Mouse (Mus musculus): ENCODE data around the gene Gorasp2. TPM values are rescaled to one million over a fixed set of nuclear protein-coding genes. Genes with fewer than 3 reads are reported as not detected.

Gorasp2 gene
- polyA plus RNA-seq, 1 experiment, result 54.2 TPM

DNA sequence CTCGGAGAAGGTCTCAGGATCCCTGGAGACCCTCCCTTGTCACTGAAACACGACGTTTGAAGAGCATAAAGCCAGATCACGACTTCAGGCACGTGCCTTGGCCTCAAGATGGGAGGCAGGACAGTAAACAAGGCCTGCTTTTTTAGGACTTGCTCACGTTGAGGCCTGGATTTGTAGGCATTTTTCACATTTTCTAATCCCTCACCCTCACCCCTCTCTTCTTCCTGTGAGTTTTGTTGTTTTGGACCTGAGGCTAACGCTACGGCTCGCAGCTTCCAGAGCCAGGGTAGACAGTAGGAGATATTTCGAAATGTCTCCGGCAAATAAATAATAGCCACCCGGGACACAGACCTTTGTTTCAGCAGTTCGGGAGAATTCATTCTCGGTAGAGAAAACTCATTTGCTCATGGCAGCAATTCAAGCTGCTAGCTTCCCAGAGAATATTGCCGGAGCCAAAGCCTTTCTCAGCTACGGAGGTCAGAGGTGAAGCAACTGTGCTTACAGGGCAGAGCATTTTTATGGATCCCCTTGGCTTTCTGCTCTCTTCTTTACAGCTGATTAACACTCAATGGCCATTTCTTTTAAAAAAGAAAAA is 18.3 kb upstream of the Gorasp2 start:
- Histone ChIP-seq H3K4me1 (ENCODE audit: control insufficient read depth, insufficient read depth, insufficient read length, low read length) (peaks cover 2% of the 10 kb centered on the region; the same call in 1 of the 2 replicates), H3K27ac (replicated peaks; ENCODE audit: low read depth, low read length) (peak overlapping the region; percentile 31), H3K4me3 (ENCODE audit: insufficient read depth, low read depth, low read length) (no peak overlapping the region)

DNA sequence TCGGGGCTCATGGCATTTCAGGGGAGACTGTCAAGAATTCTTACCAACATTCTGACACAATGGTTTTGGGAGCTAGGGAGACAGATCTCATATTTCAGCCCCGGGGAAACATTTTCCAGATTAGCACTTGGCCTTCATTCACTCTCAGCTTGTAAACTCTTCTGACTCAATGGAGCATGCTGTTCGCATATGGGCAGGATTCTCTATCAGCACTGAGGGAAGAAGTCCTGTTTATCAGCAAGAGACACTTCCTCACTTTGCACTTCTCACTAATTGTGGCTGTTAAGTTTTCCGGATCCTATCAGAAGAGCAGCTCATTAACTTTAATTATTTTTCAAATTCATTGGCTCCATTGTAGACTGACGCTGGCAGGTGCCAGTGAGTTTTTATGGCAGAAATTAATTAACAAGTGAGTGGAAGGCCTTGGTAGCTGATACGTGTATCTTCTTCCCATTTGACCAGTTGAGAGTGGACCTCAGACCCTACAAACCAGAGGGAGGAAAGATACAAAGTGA is 16.1 kb upstream of the Gorasp2 start:
- H3K27ac ChIP-seq (replicated peaks; ENCODE audit: low read depth, low read length), result no peak overlapping the region
- H3K4me1 ChIP-seq (ENCODE audit: control insufficient read depth, insufficient read depth, insufficient read length, low read length), result peaks cover 2% of the 10 kb centered on the region; the same call in 1 of the 2 replicates
- H3K4me3 ChIP-seq (ENCODE audit: insufficient read depth, low read depth, low read length), result no peak overlapping the region

DNA sequence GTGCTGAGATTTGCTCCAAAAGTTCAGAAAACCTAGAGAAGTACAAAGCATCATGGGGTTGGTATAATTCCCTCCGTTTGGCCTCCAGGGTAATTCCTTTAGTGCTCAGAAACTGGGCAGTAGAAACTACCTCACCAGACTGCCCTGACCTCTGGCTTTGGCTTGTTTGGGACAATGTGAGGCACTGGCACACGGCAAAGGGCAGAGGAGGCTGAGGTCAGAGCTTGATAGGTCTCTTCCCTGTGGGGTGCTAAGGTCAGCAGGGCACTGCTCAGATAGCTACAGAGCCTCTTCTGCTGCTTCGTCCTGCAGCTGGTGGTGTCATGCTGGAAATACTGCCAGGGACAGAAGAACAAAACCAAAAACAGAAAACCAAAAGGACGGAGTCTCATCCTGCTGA is 13.7 kb upstream of the Gorasp2 start:
- Histone ChIP-seq H3K4me1 (ENCODE audit: control insufficient read depth, insufficient read depth, insufficient read length, low read length) (peaks cover 2% of the 10 kb centered on the region; the same call in 1 of the 2 replicates), H3K27ac (replicated peaks; ENCODE audit: low read depth, low read length) (no peak overlapping the region), H3K4me3 (ENCODE audit: insufficient read depth, low read depth, low read length) (no peak overlapping the region)

DNA sequence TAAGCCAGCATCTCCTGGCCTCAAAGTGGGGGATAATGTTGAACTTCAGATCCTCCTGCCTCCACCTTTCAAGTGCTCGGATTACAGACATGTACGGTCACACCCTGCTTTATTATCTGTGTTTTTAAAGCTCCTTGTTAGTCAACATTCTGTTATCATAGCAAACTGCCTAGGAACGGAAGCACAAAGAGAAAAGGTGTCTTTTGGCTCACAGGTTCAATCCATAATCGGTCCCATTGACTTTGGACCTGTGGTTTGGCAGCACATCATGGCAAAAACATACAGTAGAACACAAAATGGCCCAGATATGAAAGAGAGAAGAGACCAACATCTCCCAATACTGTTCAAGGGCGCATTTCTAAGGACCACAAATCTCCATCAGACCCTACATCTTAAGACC is 13.1 kb upstream of the Gorasp2 start:
- 0 out of 2 replicates have a peak, but pooled peaks cover 2% of the 10 kb centered on the region for H3K4me1 ChIP-seq (ENCODE audit: control insufficient read depth, insufficient read depth, insufficient read length, low read length)
- no peak overlapping the region for H3K4me3 ChIP-seq (ENCODE audit: insufficient read depth, low read depth, low read length)
- no peak overlapping the region for H3K27ac ChIP-seq (replicated peaks; ENCODE audit: low read depth, low read length)

DNA sequence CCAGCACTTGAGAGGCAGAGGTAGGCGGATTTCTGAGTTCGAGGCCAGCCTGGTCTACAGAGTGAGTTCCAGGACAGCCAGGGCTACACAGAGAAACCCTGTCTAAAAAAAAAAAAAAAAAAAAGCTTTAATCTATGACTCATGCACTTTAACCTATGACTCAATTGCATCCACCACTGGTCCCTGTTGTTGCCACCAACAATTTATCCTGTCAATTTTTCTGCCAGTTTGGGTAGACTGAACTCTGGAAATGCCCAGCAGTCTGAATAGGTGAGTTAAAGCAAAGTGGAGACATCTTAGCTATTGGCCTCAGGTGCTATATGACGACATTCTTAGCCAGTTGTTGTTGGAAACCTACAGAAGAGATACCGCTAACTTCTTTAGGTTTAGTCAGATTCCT is 11.9 kb upstream of the Gorasp2 start:
- Histone ChIP-seq H3K4me1 (ENCODE audit: control insufficient read depth, insufficient read depth, insufficient read length, low read length) (no peaks in the 10 kb centered on the region), H3K4me3 (ENCODE audit: insufficient read depth, low read depth, low read length) (no peak overlapping the region), H3K27ac (replicated peaks; ENCODE audit: low read depth, low read length) (no peak overlapping the region)

DNA sequence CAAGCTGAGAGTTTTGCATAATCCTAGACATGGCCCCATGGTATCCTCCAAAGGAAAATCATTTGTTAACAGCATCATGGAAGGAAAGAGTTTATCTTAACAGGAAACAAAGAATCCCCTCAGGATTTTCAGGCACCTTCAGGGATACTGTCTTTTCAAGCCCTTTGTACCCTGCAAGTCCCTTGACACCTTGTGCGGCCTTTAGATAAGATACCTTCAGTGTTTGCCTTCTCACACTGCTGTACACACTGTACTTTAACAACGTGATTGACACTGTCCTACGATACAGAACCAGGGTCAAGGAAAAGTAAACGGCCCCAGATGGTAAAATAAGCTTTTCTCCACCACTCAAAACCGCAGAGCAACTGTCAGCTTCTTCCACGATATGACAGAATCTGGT is 9.6 kb upstream of the Gorasp2 start:
- Histone ChIP-seq H3K27ac (replicated peaks; ENCODE audit: low read depth, low read length) (no peak overlapping the region), H3K4me1 (ENCODE audit: control insufficient read depth, insufficient read depth, insufficient read length, low read length) (no peaks in the 10 kb centered on the region), H3K4me3 (ENCODE audit: insufficient read depth, low read depth, low read length) (no peak overlapping the region)

DNA sequence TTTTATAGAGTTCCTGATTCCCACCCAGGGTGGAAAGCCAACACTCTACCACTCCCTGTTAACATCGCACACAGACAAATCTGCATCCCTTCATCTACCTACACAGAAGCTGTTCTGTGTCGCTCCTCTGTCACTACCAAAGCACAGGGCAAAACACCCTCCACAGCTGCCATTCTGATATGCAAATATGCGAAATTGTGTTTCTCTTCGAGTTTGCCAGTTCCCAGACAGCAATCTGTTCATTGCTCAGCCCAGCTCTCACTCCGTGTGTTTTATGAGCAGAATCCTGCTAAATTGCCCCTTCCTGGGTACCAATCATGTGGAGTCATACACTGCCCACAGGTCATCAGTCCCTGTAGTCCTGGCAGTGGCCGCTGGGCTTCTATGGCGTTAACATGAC is 4.3 kb upstream of the Gorasp2 start:
- Histone ChIP-seq H3K4me3 (ENCODE audit: insufficient read depth, low read depth, low read length) (no peak overlapping the region), H3K27ac (replicated peaks; ENCODE audit: low read depth, low read length) (no peak overlapping the region), H3K4me1 (ENCODE audit: control insufficient read depth, insufficient read depth, insufficient read length, low read length) (no peaks in the 10 kb centered on the region)

DNA sequence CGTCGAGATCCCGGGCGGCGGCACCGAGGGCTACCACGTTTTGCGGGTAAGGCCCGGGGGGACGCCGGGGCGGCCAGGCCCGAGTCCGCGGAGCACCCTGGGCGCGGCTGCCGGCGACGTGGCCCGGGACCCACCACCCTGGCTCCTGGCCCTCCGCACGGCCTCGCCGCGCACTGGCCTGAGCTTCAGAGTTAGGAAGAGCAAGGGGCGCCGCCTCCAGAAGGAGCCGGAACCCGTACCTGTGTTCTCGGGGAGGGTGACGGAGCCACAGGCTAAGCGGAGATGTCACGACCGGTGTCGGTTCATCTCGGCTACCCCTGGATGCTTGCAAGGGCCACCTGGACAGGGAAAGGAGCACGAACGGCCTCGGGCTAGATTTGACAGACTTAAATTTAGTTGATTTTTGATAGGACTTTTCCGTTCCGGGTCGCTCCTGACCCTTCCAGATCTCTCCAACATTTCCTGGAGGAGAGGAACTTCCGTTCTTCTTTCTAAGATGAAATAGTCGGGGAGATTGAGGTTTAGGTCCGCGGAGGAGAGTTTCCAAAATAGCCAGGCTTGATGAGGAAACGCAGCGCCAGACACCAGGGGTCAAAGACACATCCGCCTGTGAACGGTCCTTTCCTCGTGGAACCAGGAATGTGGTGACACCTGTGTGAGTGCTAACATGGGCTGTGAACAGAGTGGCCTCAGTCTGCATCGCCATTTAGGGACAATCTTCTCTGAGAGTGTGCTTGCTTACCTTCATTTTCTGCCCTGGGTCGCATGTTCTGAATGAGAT is 529 bp downstream of the Gorasp2 start, which contains the start of gene Gm26558:
Gene Gm26558, minus strand, starts transcription at position 394 of the 781 bp plus-strand sequence.
- peak within 1 kb of the TSS; percentile 95 for H3K4me3 ChIP-seq (ENCODE audit: insufficient read depth, low read depth, low read length)
- no peaks in the 10 kb centered on the region for H3K4me1 ChIP-seq (ENCODE audit: control insufficient read depth, insufficient read depth, insufficient read length, low read length)

DNA sequence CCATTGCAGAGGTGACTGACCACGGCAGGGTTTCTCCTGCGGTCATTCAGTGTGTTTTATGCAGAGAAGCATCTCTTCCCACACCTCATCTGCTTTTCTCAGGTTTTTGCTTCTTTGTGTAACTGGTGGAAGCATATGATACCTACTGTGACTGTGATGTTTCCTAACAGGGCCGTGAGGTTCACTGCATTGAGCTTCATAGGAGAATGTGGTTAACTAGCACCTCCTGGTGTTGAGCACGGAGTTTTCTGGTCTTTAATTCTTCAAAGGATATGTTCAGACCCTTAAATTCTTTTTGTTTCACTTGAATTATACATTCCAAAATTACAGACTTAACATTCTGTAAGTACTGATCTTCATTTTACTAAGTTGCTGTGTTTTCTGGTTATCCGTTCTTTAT is 2.4 kb downstream of the Gorasp2 start:
- Histone ChIP-seq H3K27ac (replicated peaks; ENCODE audit: low read depth, low read length) (no peak overlapping the region), H3K4me3 (ENCODE audit: insufficient read depth, low read depth, low read length) (no peak overlapping the region), H3K4me1 (ENCODE audit: control insufficient read depth, insufficient read depth, insufficient read length, low read length) (no peaks in the 10 kb centered on the region)

More for the DNA sequence above, 529 bp downstream of the Gorasp2 start, which contains the start of gene Gm26558:
- H3K27ac ChIP-seq (replicated peaks; ENCODE audit: low read depth, low read length), result peak within 1 kb of the TSS; percentile 84

DNA sequence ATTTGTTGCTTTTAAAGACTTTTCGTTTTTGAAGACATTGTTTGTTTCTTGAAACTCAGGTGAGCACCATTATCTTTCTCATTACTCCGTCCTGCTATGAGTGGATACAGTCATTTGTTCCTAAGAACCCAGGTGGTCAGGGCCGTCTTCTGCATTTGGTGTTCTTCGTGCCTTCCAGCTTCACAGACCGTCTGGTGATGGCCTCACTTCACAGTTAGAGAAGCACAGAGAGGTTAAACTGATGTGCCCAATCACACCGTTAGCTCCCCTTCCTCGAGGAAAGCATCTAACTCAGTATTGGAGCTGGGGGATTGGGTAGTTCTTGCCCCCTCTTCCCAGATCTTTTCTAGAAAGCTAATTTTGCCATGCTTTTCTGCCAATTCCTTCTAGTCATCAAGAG is 5.6 kb downstream of the Gorasp2 start:
- Histone ChIP-seq H3K4me1 (ENCODE audit: control insufficient read depth, insufficient read depth, insufficient read length, low read length) (0 out of 2 replicates have a peak, but pooled peaks cover 1% of the 10 kb centered on the region), H3K27ac (replicated peaks; ENCODE audit: low read depth, low read length) (no peak overlapping the region), H3K4me3 (ENCODE audit: insufficient read depth, low read depth, low read length) (no peak overlapping the region)

DNA sequence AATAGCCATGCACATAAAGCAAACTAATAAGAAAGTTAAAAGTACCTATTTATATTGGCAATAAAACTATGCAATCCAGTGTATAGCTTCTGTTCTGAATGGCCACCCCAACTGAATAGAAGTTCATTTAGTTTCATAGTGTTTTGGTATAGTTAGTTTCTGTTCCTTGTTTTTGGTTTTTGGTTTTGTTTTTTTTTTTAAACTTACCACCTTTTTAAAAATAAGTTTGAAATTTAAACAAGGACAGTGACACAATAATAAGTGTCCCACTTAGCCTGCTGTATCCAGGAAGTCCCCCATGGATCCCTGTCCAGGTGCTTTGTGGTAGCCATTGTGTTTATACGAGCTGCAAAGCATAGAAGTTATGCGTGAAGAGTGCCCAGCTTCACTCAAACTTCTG is 7.9 kb downstream of the Gorasp2 start:
- no peak overlapping the region for H3K27ac ChIP-seq (replicated peaks; ENCODE audit: low read depth, low read length)
- H3K4me3 ChIP-seq (ENCODE audit: insufficient read depth, low read depth, low read length), result no peak overlapping the region
- H3K4me1 ChIP-seq (ENCODE audit: control insufficient read depth, insufficient read depth, insufficient read length, low read length), result 0 out of 2 replicates have a peak, but pooled peaks cover 2% of the 10 kb centered on the region

DNA sequence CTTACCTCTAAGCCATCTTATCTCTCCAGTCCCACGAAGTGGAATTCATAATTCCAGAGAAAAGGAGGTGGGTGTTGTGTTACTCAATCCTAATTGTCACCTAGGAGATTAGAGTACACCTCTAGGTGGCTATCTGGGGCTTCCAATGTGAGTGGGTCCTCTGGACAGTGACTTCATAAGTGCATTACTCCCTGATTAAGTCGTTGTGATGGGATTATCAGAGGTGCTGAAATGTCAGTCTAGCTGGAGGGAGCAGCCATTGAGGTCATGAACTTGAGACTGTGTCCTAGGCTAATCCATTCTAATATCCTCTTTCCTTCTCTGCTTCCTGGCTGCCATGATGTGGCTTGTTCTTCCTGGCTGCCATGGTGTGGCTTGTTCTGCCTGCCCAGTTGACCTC is 8.5 kb downstream of the Gorasp2 start:
- no peak overlapping the region for H3K4me3 ChIP-seq (ENCODE audit: insufficient read depth, low read depth, low read length)
- H3K27ac ChIP-seq (replicated peaks; ENCODE audit: low read depth, low read length), result no peak overlapping the region
- 0 out of 2 replicates have a peak, but pooled peaks cover 2% of the 10 kb centered on the region for H3K4me1 ChIP-seq (ENCODE audit: control insufficient read depth, insufficient read depth, insufficient read length, low read length)

DNA sequence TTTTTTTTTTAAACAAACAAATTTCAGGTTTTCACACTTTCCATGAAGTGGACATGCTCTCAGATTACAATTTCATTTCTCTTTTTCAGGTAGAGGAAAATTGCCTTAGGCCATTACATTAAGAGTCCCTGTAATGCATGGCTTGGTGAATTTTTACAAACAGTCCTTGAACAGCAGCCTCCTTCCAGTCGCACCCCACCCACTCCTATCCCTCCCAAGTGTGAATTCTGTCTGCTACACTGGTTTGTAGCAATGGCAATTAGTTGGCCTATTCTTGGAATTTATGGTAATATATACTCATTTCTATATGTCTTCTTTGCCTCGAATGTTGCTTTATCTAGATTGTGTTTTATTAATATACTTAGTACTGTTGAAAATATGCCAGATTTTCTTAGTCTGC is 11.1 kb downstream of the Gorasp2 start:
- no peak overlapping the region for H3K4me3 ChIP-seq (ENCODE audit: insufficient read depth, low read depth, low read length)
- H3K27ac ChIP-seq (replicated peaks; ENCODE audit: low read depth, low read length), result no peak overlapping the region
- H3K4me1 ChIP-seq (ENCODE audit: control insufficient read depth, insufficient read depth, insufficient read length, low read length), result 0 out of 2 replicates have a peak, but pooled peaks cover 2% of the 10 kb centered on the region

DNA sequence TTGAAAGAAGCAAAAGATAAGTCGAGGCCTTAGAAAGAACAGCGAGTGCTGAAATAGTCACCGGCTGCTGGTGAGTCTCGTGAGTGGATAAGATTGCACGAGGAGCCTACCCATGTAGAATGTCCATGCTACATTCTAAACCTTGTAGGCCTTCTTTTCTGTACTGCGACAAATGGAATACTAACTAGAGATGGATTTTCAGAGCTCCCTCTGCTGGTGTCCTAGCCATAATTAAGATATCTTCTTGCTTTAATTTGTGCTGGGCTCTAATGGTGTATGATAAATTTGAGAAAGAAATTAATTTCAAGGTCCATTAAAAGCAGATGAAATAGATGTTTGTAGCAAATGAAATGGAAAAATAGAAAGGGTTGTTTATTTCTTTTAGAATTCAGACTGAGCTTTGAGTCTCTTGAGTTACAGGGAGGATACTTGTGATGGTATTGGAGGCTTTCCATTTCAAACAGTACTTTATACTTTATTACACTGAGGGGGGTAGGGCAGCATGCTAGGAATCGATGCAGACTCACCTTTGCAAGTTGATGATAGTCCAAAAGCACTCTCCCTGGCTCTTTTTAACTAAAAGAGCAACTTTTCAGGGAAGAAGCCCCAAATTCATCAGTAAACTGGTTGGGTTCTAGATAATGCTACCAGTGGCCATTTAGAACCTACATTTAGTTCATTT is 12.2 kb downstream of the Gorasp2 start:
- Histone ChIP-seq H3K27ac (replicated peaks; ENCODE audit: low read depth, low read length) (no peak overlapping the region), H3K4me3 (ENCODE audit: insufficient read depth, low read depth, low read length) (no peak overlapping the region), H3K4me1 (ENCODE audit: control insufficient read depth, insufficient read depth, insufficient read length, low read length) (0 out of 2 replicates have a peak, but pooled peaks cover 2% of the 10 kb centered on the region)

DNA sequence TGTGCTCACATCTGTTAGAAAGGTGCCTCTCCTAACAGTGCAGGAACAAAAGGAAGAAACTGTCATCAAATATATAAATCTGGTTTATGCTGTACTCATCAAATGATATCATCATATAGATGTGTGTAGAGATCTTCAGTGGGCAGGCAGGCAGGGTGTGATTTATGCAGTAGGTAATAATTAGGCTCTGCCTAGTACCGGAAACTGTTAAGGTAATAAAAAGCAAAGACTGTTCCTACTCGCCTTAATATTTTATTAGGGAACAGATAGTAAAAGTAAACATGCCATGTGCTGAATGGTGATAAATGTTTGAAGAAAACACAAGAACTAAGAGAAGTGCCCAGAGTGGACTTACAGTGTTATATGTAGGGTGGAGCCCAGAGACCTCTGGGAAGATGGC is 20.9 kb downstream of the Gorasp2 start:
- no peak overlapping the region for H3K27ac ChIP-seq (replicated peaks; ENCODE audit: low read depth, low read length)
- no peak overlapping the region for H3K4me3 ChIP-seq (ENCODE audit: insufficient read depth, low read depth, low read length)

More for the DNA sequence above, 20.9 kb downstream of the Gorasp2 start:
- no peaks in the 10 kb centered on the region for H3K4me1 ChIP-seq (ENCODE audit: control insufficient read depth, insufficient read depth, insufficient read length, low read length)
